Mouse (Mus musculus) liver, embryonic 14.5 days (tissue): ENCODE data around the gene Cyp2d11.
A peak's percentile ranks its signal among the peaks of the same experiment; 100 is the strongest.

Experiments used
- CTCF ChIP-seq: IDR thresholded peaks from 2 replicates; pipeline ENCODE4 v1.5.1; 2016; ENCODE audit warnings: antibody characterized with exemption, low read depth, control low read depth
- EP300 ChIP-seq: IDR thresholded peaks from 2 replicates; pipeline ENCODE4 v1.6.1; 2016; ENCODE audit warnings: antibody characterized with exemption, low read depth

- TF ChIP-seq CTCF (peak; percentile 27; the same call in 1 of the 2 replicates), EP300 (no peak)
These were observed 52.8 kb downstream of the Cyp2d11 start for GRCm38 (mm10) chr15:82341036-82341501.
